Mouse (Mus musculus) CH12.LX (cell line): ENCODE data around the gene Zfp777.

ENCODE experiments used
- CTCF ChIP-seq, 2 experiments: IDR thresholded peaks in 1 of 2; conservative IDR thresholded peaks in 1 of 2; 2 replicates each; pipeline ENCODE4 v1.5.1; 2011 to 2012; ENCODE audit warnings: low read depth in 2 of 2, low read length in 2 of 2, improper control_type of control experiment in 1 of 2, inconsistent platforms in 1 of 2, mild to moderate bottlenecking in 1 of 2, moderate library complexity in 1 of 2
- RAD21 ChIP-seq: IDR thresholded peaks from 2 replicates; pipeline ENCODE4 v1.6.1; 2011; ENCODE audit warnings: low read depth, mild to moderate bottlenecking, low read length, improper control_type of control experiment, moderate library complexity
- RCOR1 ChIP-seq: conservative IDR thresholded peaks from 2 replicates; pipeline ENCODE4 v1.6.1; 2012; ENCODE audit warnings: low read depth, mild to moderate bottlenecking, inconsistent platforms, low read length, improper control_type of control experiment
- SMC3 ChIP-seq: IDR thresholded peaks from 2 replicates; pipeline ENCODE4 v1.6.1; 2011; ENCODE audit warnings: low read depth, low read length, improper control_type of control experiment
- UBTF ChIP-seq: IDR thresholded peaks from 2 replicates; pipeline ENCODE4 v1.6.1; 2012; ENCODE audit warnings: low read depth, mild to moderate bottlenecking, inconsistent platforms, low read length, improper control_type of control experiment, moderate library complexity

- no peak for TF ChIP-seq CTCF (conservative IDR thresholded peaks at IDR 0.05 in 1 of 2, IDR thresholded peaks at IDR 0.05 in 1 of 2; ENCODE audit: low read depth in 2 of 2, low read length in 2 of 2)
- TF ChIP-seq SMC3 = no peak
- no peak for TF ChIP-seq RCOR1
- TF ChIP-seq RAD21 = no peak
- no peak for TF ChIP-seq UBTF
Measured at GRCm38 (mm10) chr6:48049273-48050065, 758 bp upstream of the Zfp777 start.
